Mouse (Mus musculus): ENCODE measurements around the gene Rsg1.

DNA sequence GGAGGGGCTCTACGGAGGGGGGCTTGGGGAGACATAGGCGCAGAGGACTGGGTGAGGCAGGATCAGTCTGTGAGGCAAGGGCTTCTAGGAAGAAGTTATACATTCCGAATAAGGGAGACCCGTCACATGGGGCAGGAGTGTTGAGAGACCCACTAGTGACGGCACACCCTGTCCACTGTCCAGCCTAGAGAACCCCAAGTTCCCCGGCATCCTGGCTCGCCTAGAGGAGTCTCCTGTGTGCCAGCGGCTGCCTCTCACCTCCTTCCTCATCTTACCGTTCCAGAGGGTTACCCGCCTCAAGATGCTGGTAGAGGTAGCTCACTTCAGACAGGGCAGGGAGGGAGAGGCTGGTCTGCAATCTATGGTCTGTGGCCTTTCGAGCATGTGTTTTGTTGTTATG lies 35.6 kb downstream of the Rsg1 start:
- no peak for TF ChIP-seq CTCF (IDR thresholded peaks at IDR 0.05; ENCODE audit: low read depth)
- no peak for TF ChIP-seq EP300 (IDR thresholded peaks at IDR 0.05; ENCODE audit: low read depth)
